Comparison of ENCODE assay signal across 21 mouse cellular contexts in genomic region chr3:146686428-146686827, GRCm38 (mm10). TPM values are rescaled to one million over a fixed set of nuclear protein-coding genes. Genes with fewer than 3 reads are reported as not detected.
A peak's percentile ranks its signal among the peaks of the same experiment; 100 is the strongest.
DNase-seq lines count a peak whose midpoint lies in the region; ATAC-seq and TF ChIP-seq lines count a peak whose summit lies in the region.
"Had no signal": no experiment of that assay in that cellular context is flagged by ENCODE, and none has a peak within 500 bp of the region (broad histone marks: within the 10 kb centered on the region; RNA-seq: fewer than 3 reads in every experiment).

No protein-coding gene starts in this region.

- no peak overlapping the region for H3K9ac ChIP-seq in heart, embryonic 16.5 days (ENCODE audit: low read length)
- H3K9ac ChIP-seq in heart, embryonic 11.5 days (ENCODE audit: low read depth, low read length): no peak overlapping the region
- H3K9ac ChIP-seq: embryonic facial prominence, embryonic 15.5 days; forebrain, embryonic 13.5 days; hindbrain, embryonic 12.5 days; midbrain, embryonic 13.5 days had no signal

- H3K4me3 ChIP-seq in heart, embryonic 16.5 days (ENCODE audit: low read length): no peak overlapping the region
- H3K4me3 ChIP-seq in heart, embryonic 11.5 days (ENCODE audit: low read depth, low read length): no peak overlapping the region
- peak overlapping the region; percentile 42; the same call in 1 of the 2 replicates for H3K4me3 ChIP-seq in G1E (ENCODE audit: low read depth, low read length)
- H3K4me3 ChIP-seq: forebrain, embryonic 13.5 days; hindbrain, embryonic 12.5 days; midbrain, embryonic 13.5 days had no signal

- WGBS in heart, embryonic 16.5 days: 76% methylated on average over 8 of the region's 8 CpGs
- 80% methylated on average over 8 of the region's 8 CpGs for WGBS in heart, embryonic 11.5 days (ENCODE audit: insufficient replicate concordance)

- peak; percentile 53 for DNase-seq in G1E (ENCODE audit: low spot score)
- no peak for DNase-seq in frontal cortex, postnatal 36 days (ENCODE audit: low spot score in 2 of 2)
- no peak for DNase-seq in cerebellum, postnatal 25 days
- no peak for DNase-seq in adrenal gland, adult (ENCODE audit: inconsistent age in 2 of 2, low spot score in 1 of 2)
- DNase-seq: cerebellum, adult 11-12 months; lung, postnatal 36 days; right cerebral cortex, postnatal 25 days had no signal

- no peak for TF ChIP-seq CTCF in G1E (IDR thresholded peaks at IDR 0.05; ENCODE audit: low read depth, low read length)

- H3K4me2 ChIP-seq in heart, embryonic 16.5 days (ENCODE audit: low read depth, low read length): no peak overlapping the region
- no peak overlapping the region for H3K4me2 ChIP-seq in heart, embryonic 11.5 days

- no peak for ATAC-seq in heart, embryonic 16.5 days (replicated peaks; ENCODE audit: extremely low read depth, insufficient read depth, low FRiP score)
- no peak for ATAC-seq in heart, embryonic 11.5 days (replicated peaks; ENCODE audit: insufficient number of reproducible peaks, low FRiP score, low TSS enrichment)
- ATAC-seq in G1E (ENCODE audit: extremely low read depth, insufficient number of reproducible peaks, low FRiP score, poor library complexity, severe bottlenecking): peak; percentile 94
- peak; percentile 18 for ATAC-seq in inflammation-experienced regulatory T-cells, adult 6 months
- ATAC-seq in megakaryocyte-erythroid progenitor cell, adult 5-6 weeks (replicated peaks; ENCODE audit: low FRiP score, low TSS enrichment, poor library complexity, severe bottlenecking): peak; percentile 85
- ATAC-seq: forebrain, embryonic 13.5 days; intestine, embryonic 16.5 days had no signal

- H3K27ac ChIP-seq in heart, embryonic 16.5 days (ENCODE audit: low read length): peak overlapping the region; percentile 13; the same call in 1 of the 2 replicates
- no peak overlapping the region for H3K27ac ChIP-seq in heart, embryonic 11.5 days (ENCODE audit: low read depth, low read length)
- H3K27ac ChIP-seq: forebrain, embryonic 13.5 days; hindbrain, embryonic 12.5 days; midbrain, embryonic 13.5 days had no signal

- H3K27me3 ChIP-seq in heart, embryonic 16.5 days (ENCODE audit: control insufficient read depth, insufficient read depth, low read length): no peaks in the 10 kb centered on the region
- no peaks in the 10 kb centered on the region for H3K27me3 ChIP-seq in heart, embryonic 11.5 days (ENCODE audit: control insufficient read depth, insufficient read depth, low read length)
- no peaks in the 10 kb centered on the region for H3K27me3 ChIP-seq in G1E (ENCODE audit: insufficient read depth, low read length)
- H3K27me3 ChIP-seq: embryonic facial prominence, embryonic 15.5 days; heart, embryonic 12.5 days had no signal

- no peaks in the 10 kb centered on the region for H3K36me3 ChIP-seq in heart, embryonic 16.5 days (ENCODE audit: control insufficient read depth, insufficient read depth)
- H3K36me3 ChIP-seq in heart, embryonic 11.5 days (ENCODE audit: control insufficient read depth, insufficient read depth, low read length): no peaks in the 10 kb centered on the region
- H3K36me3 ChIP-seq in G1E (replicated peaks): peaks cover 3% of the 10 kb centered on the region
- H3K36me3 ChIP-seq: embryonic facial prominence, embryonic 15.5 days; heart, embryonic 12.5 days; hindbrain, embryonic 12.5 days; midbrain, embryonic 13.5 days had no signal

- no peaks in the 10 kb centered on the region for H3K9me3 ChIP-seq in heart, embryonic 16.5 days (replicated peaks; ENCODE audit: control insufficient read depth, low read length)
- H3K9me3 ChIP-seq in heart, embryonic 11.5 days (replicated peaks; ENCODE audit: control insufficient read depth, low read length): no peaks in the 10 kb centered on the region
- H3K9me3 ChIP-seq in G1E (replicated peaks): 0 out of 2 replicates have a peak, but pooled peaks cover 3% of the 10 kb centered on the region
- H3K9me3 ChIP-seq: embryonic facial prominence, embryonic 15.5 days; forebrain, embryonic 13.5 days; heart, embryonic 12.5 days; hindbrain, embryonic 12.5 days; midbrain, embryonic 13.5 days had no signal

- H3K4me1 ChIP-seq in heart, embryonic 16.5 days (ENCODE audit: control insufficient read depth, insufficient read depth, low read length): peaks cover 42% of the 10 kb centered on the region
- H3K4me1 ChIP-seq in heart, embryonic 11.5 days (ENCODE audit: control insufficient read depth, insufficient read depth, low read length): peaks cover 27% of the 10 kb centered on the region
- H3K4me1 ChIP-seq in G1E (ENCODE audit: insufficient read depth, low read depth, low read length): peaks cover 51% of the 10 kb centered on the region

RNA-seq across cellular contexts. Expression of gene Samd13, which starts 1.0 kb away (rescaled TPM):
- polyA plus RNA-seq in heart, embryonic 16.5 days (2015; fragmentation: Nextera tagmentation; extraction: Ambion mirVana): 2.2 and 2.4 TPM in 2 replicates
- 1.2 and 1.7 TPM in 2 replicates for polyA plus RNA-seq in heart, embryonic 11.5 days (2014; fragmentation: Nextera tagmentation; extraction: Ambion mirVana)
- not detected in 2 replicates for total RNA-seq in G1E (2014; fragmentation: Nextera tagmentation)
- total RNA-seq in G1E (2017): 1.8 and 2.1 TPM in 2 replicates
- polyA plus RNA-seq in G1E (2012): 0.09 and 0.10 TPM in 2 replicates
- polyA plus RNA-seq in inflammation-experienced regulatory T-cells, adult 6 months (2017; shearing (Covaris generic)): under 1 TPM in 1 of 3 experiments, not detected in 2; 0.78 TPM
- total RNA-seq in megakaryocyte-erythroid progenitor cell, adult 5-6 weeks (2014; fragmentation: Nextera tagmentation): 6.9 and 8.6 TPM in 2 replicates
- total RNA-seq in megakaryocyte-erythroid progenitor cell, adult 5-6 weeks (2017): 3.6 and 5.7 TPM in 2 replicates

RNA-seq across cellular contexts. Expression of gene 4930503B20Rik, which starts 35.3 kb away (rescaled TPM):
- polyA plus RNA-seq in heart, embryonic 16.5 days (2015; fragmentation: Nextera tagmentation; extraction: Ambion mirVana): 0.17 and 0.28 TPM in 2 replicates
- polyA plus RNA-seq in heart, embryonic 11.5 days (2014; fragmentation: Nextera tagmentation; extraction: Ambion mirVana): not detected in 2 replicates
- total RNA-seq in G1E (2014; fragmentation: Nextera tagmentation): not detected in 2 replicates
- total RNA-seq in G1E (2017): 0.44 and 0.52 TPM in 2 replicates
- polyA plus RNA-seq in G1E (2012): not detected in 2 replicates
- not detected for polyA plus RNA-seq in inflammation-experienced regulatory T-cells, adult 6 months (2017; shearing (Covaris generic))
- total RNA-seq in megakaryocyte-erythroid progenitor cell, adult 5-6 weeks (2014; fragmentation: Nextera tagmentation): not detected in 2 replicates
- not detected in 2 replicates for total RNA-seq in megakaryocyte-erythroid progenitor cell, adult 5-6 weeks (2017)
- total RNA-seq: gastrocnemius, adult 18-20 months; left cerebral cortex, postnatal 10 days had no signal
- polyA plus RNA-seq: C2C12; forebrain, embryonic 13.5 days; heart, embryonic 12.5 days; hindbrain, embryonic 12.5 days; intestine, embryonic 16.5 days; midbrain, embryonic 13.5 days; neural tube, embryonic 11.5 days had no signal

Comparison
In these comparisons a context has a peak if more than half of its experiments do, and no peak if none do; other contexts are left out.
1. ATAC-seq: peak in G1E (single experiment), inflammation-experienced regulatory T-cells, adult 6 months (single experiment) and megakaryocyte-erythroid progenitor cell, adult 5-6 weeks (single experiment); none in heart, embryonic 16.5 days (single experiment) and heart, embryonic 11.5 days (single experiment).